Mouse (Mus musculus) heart, adult 2 months (tissue): ENCODE results near the gene Setd2. TPM values are rescaled to one million over a fixed set of nuclear protein-coding genes. Genes with fewer than 3 reads are reported as not detected.

ENCODE experiments used
- DNase-seq, 2 experiments: peaks; one replicate each; pipeline ENCODE4 v3.0.0; 2021
- H3K27ac ChIP-seq: fragments of 200-600 bp; 2 replicates; pipeline ENCODE4 v1.8.1; 2022
- H3K27me3 ChIP-seq: fragments of 200-500 bp; 2 replicates; pipeline ENCODE4 v1.6.1; 2012; ENCODE audit warnings: mild to moderate bottlenecking, low read length, inconsistent platforms, mixed read lengths; ENCODE audit not compliant: control insufficient read depth, insufficient read depth
- H3K36me3 ChIP-seq: fragments of 200-500 bp; 2 replicates; pipeline ENCODE4 v1.6.1; 2012; ENCODE audit warnings: low read length, inconsistent platforms; ENCODE audit not compliant: control insufficient read depth, insufficient read depth
- H3K4me1 ChIP-seq: fragments of 200-500 bp; 2 replicates; pipeline ENCODE4 v1.6.1; 2011; ENCODE audit warnings: low read length; ENCODE audit not compliant: control insufficient read depth, insufficient read depth
- H3K4me3 ChIP-seq: fragments of 200-600 bp; 2 replicates; pipeline ENCODE4 v1.8.1; 2022
- H3K79me2 ChIP-seq: fragments of 200-500 bp; replicated peaks from 2 replicates; pipeline ENCODE4 v1.6.1; 2012; ENCODE audit warnings: mild to moderate bottlenecking, inconsistent platforms, low read length, moderate library complexity, mixed read lengths; ENCODE audit not compliant: control insufficient read depth, insufficient read depth
- H3K9ac ChIP-seq: fragments of 200-500 bp; 2 replicates; pipeline ENCODE4 v1.6.1; 2012; ENCODE audit warnings: low read depth, mild to moderate bottlenecking, control low read depth, inconsistent platforms, low read length, mixed read lengths
- CTCF ChIP-seq: fragments of 200-600 bp; IDR thresholded peaks from 2 replicates; pipeline ENCODE4 v1.8.1; 2022; ENCODE audit warnings: antibody characterized with exemption, mild to moderate bottlenecking, moderate library complexity
- EP300 ChIP-seq: fragments of 200-500 bp; IDR thresholded peaks from 2 replicates; pipeline ENCODE4 v1.6.1; 2011; ENCODE audit warnings: low read depth, low read length, control low read depth; ENCODE audit not compliant: insufficient read depth
- POLR2A ChIP-seq: fragments of 200-500 bp; IDR thresholded peaks from 2 replicates; pipeline ENCODE4 v1.6.1; 2011; ENCODE audit warnings: mild to moderate bottlenecking, low read depth, low read length, control low read depth; ENCODE audit not compliant: insufficient read depth
- WGBS: fragments of 180-500 bp; shearing (Covaris S2); methylation state at CpG from one replicate; pipeline ENCODE4 v1.1.7; 2018; 5-methylcytosine and 5-hydroxymethylcytosine counted together
- intact Hi-C: fragments of 180-260 bp; cut with DNase I; formaldehyde crosslinking; loops from one replicate; pipeline ENCODE4 v1.15.1; 2025
- polyA plus RNA-seq: library from polyadenylated mRNA; depleted of rRNA; stranded (reverse); fragments of >200 nt; gene quantifications from 2 replicates; pipeline ENCODE4 v1.2.3, GENCODE M21; 2012
- total RNA-seq, 2 experiments: library from RNA; stranded (reverse); gene quantifications; 2 replicates each; pipeline ENCODE4 v1.2.3; 2021

The Setd2 gene
- total and polyA plus RNA-seq, 3 experiments: 22.4 to 37.7 (median 36.4) TPM

DNA sequence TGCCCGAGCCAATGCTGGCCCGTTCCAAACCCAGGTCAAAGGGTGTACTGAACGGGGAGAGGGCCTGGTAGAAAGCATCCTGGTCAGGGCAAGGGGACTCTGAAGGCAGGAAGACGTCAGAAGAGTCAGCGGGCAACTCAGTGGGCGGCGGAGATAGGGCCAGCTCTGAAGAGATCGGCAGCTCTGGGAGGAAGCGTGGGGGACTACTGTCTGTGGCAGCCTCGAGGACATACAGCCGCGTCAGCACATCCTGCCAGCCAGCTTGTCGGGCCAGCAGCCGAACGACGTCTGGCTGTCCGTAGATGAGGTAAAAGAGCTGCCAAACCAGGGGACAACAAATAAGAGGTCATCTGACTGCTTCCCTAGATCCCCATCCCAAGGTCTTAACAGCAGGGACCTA lies 101.5 kb downstream of the Setd2 start:
- Histone ChIP-seq H3K4me1 (no peaks in the 10 kb centered on the region), H3K27me3 (no peaks in the 10 kb centered on the region), H3K4me3 (no peak overlapping the region), H3K9ac (no peak overlapping the region), H3K27ac (no peak overlapping the region), H3K36me3 (no peaks in the 10 kb centered on the region), H3K79me2 (no peaks in the 10 kb centered on the region)
- TF ChIP-seq CTCF (no peak), POLR2A (no peak), EP300 (no peak)
- 72% methylated on average over 17 of the region's 17 CpGs for WGBS
- intact Hi-C loops: loop anchor here (2.0 to 5.0 kb wide), 2 partner anchors 19 to 187 kb away; no protein-coding TSS in a partner anchor
- no peak for DNase-seq

DNA sequence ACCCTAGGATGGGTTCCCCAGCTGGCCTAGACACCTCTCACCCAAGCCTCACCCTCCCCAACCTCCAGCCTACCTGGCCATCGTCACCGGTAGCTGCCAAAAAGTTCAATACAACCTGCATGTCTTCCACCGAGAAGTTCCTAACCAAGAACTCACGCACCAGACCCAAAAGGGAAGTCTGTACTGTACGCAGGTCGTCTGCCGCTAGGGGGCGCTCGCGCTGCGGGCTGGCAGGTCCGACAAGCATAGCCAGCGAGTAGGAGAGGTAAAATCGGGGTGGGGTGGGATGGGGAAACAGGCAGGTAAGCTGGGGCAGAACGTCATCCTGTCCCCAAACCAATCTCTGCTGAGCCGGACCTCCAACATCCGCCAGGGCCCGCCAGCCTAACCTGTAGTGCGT lies 102.8 kb downstream of the Setd2 start:
- H3K79me2 ChIP-seq: no peaks in the 10 kb centered on the region
- 18% methylated on average over 19 of the region's 19 CpGs for WGBS
- no peak overlapping the region for H3K27ac ChIP-seq
- H3K27me3 ChIP-seq: no peaks in the 10 kb centered on the region
- H3K4me3 ChIP-seq: no peak overlapping the region
- peaks cover 2% of the 10 kb centered on the region; the same call in 1 of the 2 replicates for H3K4me1 ChIP-seq
- DNase-seq: peak; percentile 86 to 93
- H3K9ac ChIP-seq: no peak overlapping the region
- H3K36me3 ChIP-seq: no peaks in the 10 kb centered on the region
- TF ChIP-seq POLR2A (no peak), EP300 (peak; percentile 76; the same call in 1 of the 2 replicates), CTCF (peak; percentile 86)
- intact Hi-C loops: loop anchor here (1.0 to 5.0 kb wide), 3 partner anchors 18 to 147 kb away; no protein-coding TSS in a partner anchor

DNA sequence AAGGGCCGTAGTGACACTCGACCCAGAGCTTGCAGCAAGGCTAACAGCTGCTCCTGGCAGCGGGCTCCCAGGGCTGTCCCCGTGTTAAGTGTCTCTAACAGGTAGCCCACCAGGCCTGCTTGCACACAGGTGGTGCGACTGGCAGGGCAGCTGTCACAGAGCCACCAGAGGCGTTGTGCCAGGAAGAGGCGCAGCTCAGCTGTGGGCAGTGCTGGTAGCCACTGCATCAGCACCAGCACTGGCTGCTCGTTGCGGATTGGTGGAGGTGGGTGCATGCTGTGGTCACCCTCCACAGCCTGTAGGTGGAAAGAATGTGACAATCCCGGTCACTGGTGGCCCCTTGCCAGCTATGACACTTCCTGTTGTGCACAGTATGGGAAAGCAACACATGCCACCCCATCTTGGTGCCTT lies 106.2 kb downstream of the Setd2 start:
- intact Hi-C loops: loop anchor here (5.0 kb wide), 1 partner anchor 144 kb away; no protein-coding TSS in a partner anchor
- H3K79me2 ChIP-seq: no peaks in the 10 kb centered on the region
- TF ChIP-seq POLR2A (no peak), EP300 (no peak), CTCF (no peak)
- peaks cover 2% of the 10 kb centered on the region; the same call in 1 of the 2 replicates for H3K4me1 ChIP-seq
- H3K9ac ChIP-seq: no peak overlapping the region
- no peaks in the 10 kb centered on the region for H3K27me3 ChIP-seq
- WGBS: 73% methylated on average over 10 of the region's 10 CpGs
- no peaks in the 10 kb centered on the region for H3K36me3 ChIP-seq
- H3K4me3 ChIP-seq: no peak overlapping the region
- H3K27ac ChIP-seq: no peak overlapping the region
- DNase-seq: no peak

DNA sequence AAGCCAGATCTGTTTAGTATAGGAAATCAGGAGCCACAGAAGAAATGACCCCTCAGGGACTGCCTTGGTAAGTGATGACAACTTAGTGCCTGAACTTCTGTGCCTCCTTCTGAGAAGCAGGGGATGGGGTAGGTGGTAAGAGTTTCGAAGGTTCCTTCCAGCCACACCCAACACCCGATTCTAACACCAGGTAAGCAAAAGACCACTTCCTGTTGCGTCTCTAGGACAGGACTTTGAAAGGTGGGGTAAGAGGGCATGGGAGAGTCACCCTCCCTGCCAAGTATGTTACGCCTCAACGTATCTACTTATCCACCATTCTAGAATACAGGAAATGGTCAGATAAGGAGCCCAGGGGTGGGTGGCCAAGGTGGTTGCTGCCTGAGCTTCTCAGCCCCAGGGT lies 108.6 kb downstream of the Setd2 start:
- Histone ChIP-seq H3K27ac (no peak overlapping the region), H3K4me1 (peaks cover 7% of the 10 kb centered on the region), H3K4me3 (no peak overlapping the region), H3K79me2 (0 out of 2 replicates have a peak, but pooled peaks cover 2% of the 10 kb centered on the region), H3K36me3 (no peaks in the 10 kb centered on the region), H3K9ac (no peak overlapping the region), H3K27me3 (no peaks in the 10 kb centered on the region)
- intact Hi-C loops: no loop called here
- DNase-seq: no peak
- no peak for TF ChIP-seq CTCF
- TF ChIP-seq POLR2A: no peak
- TF ChIP-seq EP300: no peak
- WGBS: 79% methylated on average over 5 of the region's 5 CpGs

DNA sequence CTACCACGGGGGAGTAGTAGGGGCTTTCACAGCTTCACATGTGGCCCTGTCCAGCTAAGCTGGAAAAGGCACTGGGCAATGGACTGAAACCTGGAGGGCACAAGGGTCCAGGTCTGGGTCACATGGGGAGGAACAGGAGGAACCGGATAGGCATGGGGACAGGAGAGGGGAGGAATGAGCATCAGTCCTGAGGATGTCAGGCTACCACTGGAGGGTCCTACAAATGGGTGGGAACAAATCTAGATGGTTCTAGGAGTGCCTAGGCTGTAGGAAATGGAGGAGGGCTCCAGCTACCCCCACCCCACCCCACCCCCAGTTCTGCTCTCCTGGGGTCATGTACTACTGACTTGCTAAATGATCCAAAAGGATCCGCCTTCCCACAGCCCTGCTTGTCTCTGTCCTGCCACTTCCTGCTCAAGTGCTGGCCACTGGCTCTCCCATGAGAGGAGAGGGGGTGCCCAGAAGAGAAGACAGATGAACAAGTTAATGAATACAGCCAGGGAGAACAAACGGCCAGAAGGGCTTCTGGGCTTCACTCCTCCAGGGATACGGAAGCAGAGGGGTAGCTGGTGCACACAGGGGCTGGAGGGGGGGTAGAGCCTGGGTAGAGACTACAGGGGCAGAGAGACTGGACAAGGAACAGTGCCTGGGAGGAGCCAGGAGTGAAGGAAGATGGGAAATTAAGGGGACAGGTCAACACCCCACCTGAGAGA lies 110.6 kb downstream of the Setd2 start:
- no peak for TF ChIP-seq CTCF
- TF ChIP-seq POLR2A: no peak
- no peak for TF ChIP-seq EP300
- 63% methylated on average over 5 of the region's 5 CpGs for WGBS
- no peak for DNase-seq

DNA sequence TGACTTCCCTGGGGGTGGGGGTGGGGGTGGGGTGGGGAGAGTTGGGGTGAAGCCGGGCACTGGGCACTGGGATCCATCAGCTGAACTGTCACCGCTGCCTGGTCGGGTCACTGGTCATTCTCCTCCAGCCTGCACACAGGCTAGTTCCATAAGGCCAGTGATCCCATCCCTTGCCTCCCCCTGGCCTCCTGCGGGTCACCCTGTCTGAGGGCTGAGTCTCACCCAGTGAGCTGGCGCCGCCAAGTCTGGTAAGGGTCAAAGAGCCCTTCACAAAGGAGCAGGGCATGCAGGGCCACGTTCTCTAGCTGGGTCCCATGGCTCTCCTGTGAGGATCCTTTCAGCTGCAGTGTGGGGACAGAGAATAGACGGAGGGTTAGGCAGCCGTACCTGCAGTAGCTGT lies 111.4 kb downstream of the Setd2 start:
- TF ChIP-seq CTCF (no peak), EP300 (no peak), POLR2A (no peak)
- peaks cover 7% of the 10 kb centered on the region for H3K4me1 ChIP-seq
- H3K79me2 ChIP-seq: 0 out of 2 replicates have a peak, but pooled peaks cover 2% of the 10 kb centered on the region
- intact Hi-C loops: no loop called here
- 78% methylated on average over 9 of the region's 9 CpGs for WGBS
- no peak overlapping the region for H3K9ac ChIP-seq
- H3K4me3 ChIP-seq: no peak overlapping the region
- H3K36me3 ChIP-seq: no peaks in the 10 kb centered on the region
- no peaks in the 10 kb centered on the region for H3K27me3 ChIP-seq
- DNase-seq: no peak
- no peak overlapping the region for H3K27ac ChIP-seq

More for the DNA sequence above, 110.6 kb downstream of the Setd2 start:
- no peak overlapping the region for H3K4me3 ChIP-seq
- intact Hi-C loops: no loop called here
- H3K36me3 ChIP-seq: no peaks in the 10 kb centered on the region
- H3K27me3 ChIP-seq: no peaks in the 10 kb centered on the region
- H3K27ac ChIP-seq: no peak overlapping the region
- H3K79me2 ChIP-seq: 0 out of 2 replicates have a peak, but pooled peaks cover 2% of the 10 kb centered on the region
- no peak overlapping the region for H3K9ac ChIP-seq
- peaks cover 7% of the 10 kb centered on the region for H3K4me1 ChIP-seq
